ENCODE assay signal across 8 mouse cellular contexts in the genomic region with DNA sequence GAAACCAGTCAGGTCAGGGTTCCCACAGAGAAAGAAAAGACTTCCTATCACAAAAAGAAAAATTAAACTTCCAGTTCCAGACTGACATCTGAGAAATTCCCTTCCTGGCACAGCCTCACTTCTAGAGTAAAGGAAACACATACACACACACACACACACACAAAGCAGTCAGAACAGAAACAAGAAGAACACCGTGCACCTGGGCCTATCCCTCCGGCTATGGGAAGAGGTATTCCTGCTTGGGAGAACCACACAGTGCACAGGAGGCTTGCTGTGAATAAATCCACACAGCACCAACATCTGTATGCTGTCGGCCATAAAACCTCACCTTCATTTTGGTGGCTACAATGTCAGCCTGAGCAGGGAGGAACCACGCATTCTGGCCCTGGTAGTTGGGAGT. TPM values are rescaled to one million over a fixed set of nuclear protein-coding genes. Genes with fewer than 3 reads are reported as not detected.
DNase-seq lines count a peak whose midpoint lies in the region; ATAC-seq and TF ChIP-seq lines count a peak whose summit lies in the region.
"Had no signal": no experiment of that assay in that cellular context is flagged by ENCODE, and none has a peak within 500 bp of the region (broad histone marks: within the 10 kb centered on the region; RNA-seq: fewer than 3 reads in every experiment).

No protein-coding gene starts in this region.

- DNase-seq in spleen, adult 2 months (ENCODE audit: low read depth in 1 of 2, low spot score in 2 of 2) = no peak
- no peak for DNase-seq in spleen, postnatal 10 days (ENCODE audit: low spot score in 2 of 2)
- DNase-seq in forebrain, embryonic 14.5 days (ENCODE audit: low spot score) = no peak
- DNase-seq in B cell, adult 2 months = no peak
- DNase-seq: cerebellum, postnatal 25 days had no signal

- H3K9me3 ChIP-seq in forebrain, embryonic 14.5 days (replicated peaks; ENCODE audit: control insufficient read depth, low read length) = no peaks in the 10 kb centered on the region
- H3K9me3 ChIP-seq in limb, embryonic 15.5 days = no peaks in the 10 kb centered on the region

- peak overlapping the region; percentile 87; the same call in 1 of the 2 replicates for H3K9ac ChIP-seq in forebrain, embryonic 14.5 days (ENCODE audit: low read length)
- H3K9ac ChIP-seq in limb, embryonic 15.5 days = no peak overlapping the region

- no peak for TF ChIP-seq CTCF in spleen, adult 2 months (IDR thresholded peaks at IDR 0.05; ENCODE audit: extremely low read depth, insufficient read depth, insufficient read length, insufficient replicate concordance)

- peak overlapping the region; percentile 71 for H3K27ac ChIP-seq in spleen, adult 2 months (ENCODE audit: insufficient read depth, low read length)
- 0 out of 2 replicates have a peak overlapping the region, but pooled peaks have one; percentile 39 for H3K27ac ChIP-seq in forebrain, embryonic 14.5 days (ENCODE audit: low read depth, low read length)
- peak overlapping the region; percentile 92 for H3K27ac ChIP-seq in limb, embryonic 15.5 days

- no peaks in the 10 kb centered on the region for H3K27me3 ChIP-seq in spleen, adult 2 months (ENCODE audit: control insufficient read depth, insufficient read depth, low read length)
- no peaks in the 10 kb centered on the region for H3K27me3 ChIP-seq in forebrain, embryonic 14.5 days (replicated peaks; ENCODE audit: control insufficient read depth, insufficient read depth, low read length)
- H3K27me3 ChIP-seq in limb, embryonic 15.5 days = no peaks in the 10 kb centered on the region

- peaks cover 36% of the 10 kb centered on the region for H3K36me3 ChIP-seq in spleen, adult 2 months (ENCODE audit: control insufficient read depth, insufficient read depth, low read length)
- H3K36me3 ChIP-seq in forebrain, embryonic 14.5 days (ENCODE audit: control insufficient read depth, insufficient read depth, low read length) = peaks cover 50% of the 10 kb centered on the region
- peaks cover 44% of the 10 kb centered on the region for H3K36me3 ChIP-seq in limb, embryonic 15.5 days

- peak overlapping the region; percentile 47 for H3K4me2 ChIP-seq in forebrain, embryonic 14.5 days (ENCODE audit: low read length)
- H3K4me2 ChIP-seq in limb, embryonic 15.5 days = peak overlapping the region; percentile 50

- H3K4me3 ChIP-seq in spleen, adult 2 months (ENCODE audit: extremely low read depth, insufficient read depth, insufficient read length) = peak overlapping the region; percentile 44
- H3K4me3 ChIP-seq in forebrain, embryonic 14.5 days (ENCODE audit: low read depth, low read length) = peak overlapping the region; percentile 11; the same call in 1 of the 2 replicates
- peak overlapping the region; percentile 89 for H3K4me3 ChIP-seq in limb, embryonic 15.5 days

- no peak for ATAC-seq in forebrain, embryonic 14.5 days
- ATAC-seq in limb, embryonic 15.5 days (ENCODE audit: insufficient number of reproducible peaks, low FRiP score, low TSS enrichment, low read depth) = no peak
- ATAC-seq in activated CD4-positive, CD25-positive, alpha-beta regulatory T cell, adult 4 months = no peak
- ATAC-seq in erythroid progenitor cell, adult 5-6 weeks (replicated peaks; ENCODE audit: low FRiP score, poor library complexity, severe bottlenecking) = no peak

- WGBS in spleen, adult 2 months = 22% methylated on average over 4 of the region's 4 CpGs
- 75% methylated on average over 4 of the region's 4 CpGs for WGBS in forebrain, embryonic 14.5 days
- WGBS in limb, embryonic 15.5 days = 46% methylated on average over 4 of the region's 4 CpGs

- TF ChIP-seq POLR2A in spleen, adult 2 months (IDR thresholded peaks at IDR 0.05; ENCODE audit: low read depth, low read length) = no peak

- peaks cover 6% of the 10 kb centered on the region; the same call in 1 of the 2 replicates for H3K4me1 ChIP-seq in spleen, adult 2 months (ENCODE audit: control insufficient read depth, insufficient read depth, insufficient read length)
- H3K4me1 ChIP-seq in forebrain, embryonic 14.5 days (ENCODE audit: control insufficient read depth, insufficient read depth, low read length) = peaks cover 16% of the 10 kb centered on the region
- peaks cover 30% of the 10 kb centered on the region for H3K4me1 ChIP-seq in limb, embryonic 15.5 days

RNA-seq across cellular contexts. Expression of a gene that starts 11.7 kb away (rescaled TPM):
- 122 and 129 TPM in 2 replicates for polyA plus RNA-seq in spleen, adult 2 months (2012; rRNA removed)
- 179 and 200 TPM in 2 replicates for polyA plus RNA-seq in forebrain, embryonic 14.5 days (2014; fragmentation: Nextera tagmentation; extraction: Ambion mirVana)
- polyA plus RNA-seq in limb, embryonic 15.5 days (2015; fragmentation: Nextera tagmentation; extraction: Ambion mirVana) = 118 and 148 TPM in 2 replicates
- 10 to 100 TPM; 60.3 to 69.3 TPM for polyA plus RNA-seq in activated CD4-positive, CD25-positive, alpha-beta regulatory T cell, adult 4 months (2017; shearing (Covaris generic))
- 198 and 206 TPM in 2 replicates for total RNA-seq in erythroid progenitor cell, adult 5-6 weeks (2015; ENCODE audit: low replicate concordance)
- 242 and 266 TPM in 2 replicates for total RNA-seq in erythroid progenitor cell, adult 5-6 weeks (2017; ENCODE audit: low replicate concordance)

RNA-seq across cellular contexts. Expression of a gene that starts 24.1 kb away (rescaled TPM):
- polyA plus RNA-seq in spleen, adult 2 months (2012; rRNA removed) = 26.2 and 30.2 TPM in 2 replicates
- polyA plus RNA-seq in forebrain, embryonic 14.5 days (2014; fragmentation: Nextera tagmentation; extraction: Ambion mirVana) = 109 and 111 TPM in 2 replicates
- polyA plus RNA-seq in limb, embryonic 15.5 days (2015; fragmentation: Nextera tagmentation; extraction: Ambion mirVana) = 93.8 and 96.0 TPM in 2 replicates
- polyA plus RNA-seq in activated CD4-positive, CD25-positive, alpha-beta regulatory T cell, adult 4 months (2017; shearing (Covaris generic)) = 10 to 100 TPM; 43.3 to 70.5 TPM
- total RNA-seq in erythroid progenitor cell, adult 5-6 weeks (2015; ENCODE audit: low replicate concordance) = 22.0 and 28.9 TPM in 2 replicates
- 10.7 and 15.0 TPM in 2 replicates for total RNA-seq in erythroid progenitor cell, adult 5-6 weeks (2017; ENCODE audit: low replicate concordance)

RNA-seq across cellular contexts. Expression of a gene that starts 29.0 kb away (rescaled TPM):
- not detected in 2 replicates for polyA plus RNA-seq in spleen, adult 2 months (2012; rRNA removed)
- polyA plus RNA-seq in forebrain, embryonic 14.5 days (2014; fragmentation: Nextera tagmentation; extraction: Ambion mirVana) = 0.77 and 1.1 TPM in 2 replicates
- polyA plus RNA-seq in limb, embryonic 15.5 days (2015; fragmentation: Nextera tagmentation; extraction: Ambion mirVana) = 1.7 and 2.3 TPM in 2 replicates
- not detected for polyA plus RNA-seq in activated CD4-positive, CD25-positive, alpha-beta regulatory T cell, adult 4 months (2017; shearing (Covaris generic))
- not detected in 2 replicates for total RNA-seq in erythroid progenitor cell, adult 5-6 weeks (2015; ENCODE audit: low replicate concordance)
- total RNA-seq in erythroid progenitor cell, adult 5-6 weeks (2017; ENCODE audit: low replicate concordance) = not detected in 2 replicates

RNA-seq across cellular contexts. Expression of a gene that starts 29.7 kb away (rescaled TPM):
- polyA plus RNA-seq in spleen, adult 2 months (2012; rRNA removed) = 52.8 and 53.0 TPM in 2 replicates
- polyA plus RNA-seq in forebrain, embryonic 14.5 days (2014; fragmentation: Nextera tagmentation; extraction: Ambion mirVana) = 104 and 105 TPM in 2 replicates
- 185 and 189 TPM in 2 replicates for polyA plus RNA-seq in limb, embryonic 15.5 days (2015; fragmentation: Nextera tagmentation; extraction: Ambion mirVana)
- 100 to 1,000 TPM; 109 to 113 TPM for polyA plus RNA-seq in activated CD4-positive, CD25-positive, alpha-beta regulatory T cell, adult 4 months (2017; shearing (Covaris generic))
- total RNA-seq in erythroid progenitor cell, adult 5-6 weeks (2015; ENCODE audit: low replicate concordance) = 67.0 and 97.7 TPM in 2 replicates
- 119 and 128 TPM in 2 replicates for total RNA-seq in erythroid progenitor cell, adult 5-6 weeks (2017; ENCODE audit: low replicate concordance)

RNA-seq across cellular contexts. Expression of a gene that starts 45.4 kb away (rescaled TPM):
- 80.2 and 104 TPM in 2 replicates for polyA plus RNA-seq in spleen, adult 2 months (2012; rRNA removed)
- 162 and 178 TPM in 2 replicates for polyA plus RNA-seq in forebrain, embryonic 14.5 days (2014; fragmentation: Nextera tagmentation; extraction: Ambion mirVana)
- polyA plus RNA-seq in limb, embryonic 15.5 days (2015; fragmentation: Nextera tagmentation; extraction: Ambion mirVana) = 171 and 188 TPM in 2 replicates
- polyA plus RNA-seq in activated CD4-positive, CD25-positive, alpha-beta regulatory T cell, adult 4 months (2017; shearing (Covaris generic)) = 100 to 1,000 TPM; 126 to 163 TPM
- total RNA-seq in erythroid progenitor cell, adult 5-6 weeks (2015; ENCODE audit: low replicate concordance) = 462 and 487 TPM in 2 replicates
- 79.9 and 80.3 TPM in 2 replicates for total RNA-seq in erythroid progenitor cell, adult 5-6 weeks (2017; ENCODE audit: low replicate concordance)

Comparison
In these comparisons a context has a peak if more than half of its experiments do, and no peak if none do; other contexts are left out.
1. H3K27ac ChIP-seq: peak in every context shown above with its lines; median percentile 92 in limb, embryonic 15.5 days; 71 in spleen, adult 2 months; 39 in forebrain, embryonic 14.5 days.
2. H3K4me3 ChIP-seq: peak in every context shown above with its lines; median percentile 89 in limb, embryonic 15.5 days; 44 in spleen, adult 2 months; 11 in forebrain, embryonic 14.5 days.